Mouse (Mus musculus): ENCODE results near the gene Rsph14. TPM values are rescaled to one million over a fixed set of nuclear protein-coding genes. Genes with fewer than 3 reads are reported as not detected.

Gene Rsph14
- polyA plus RNA-seq, 1 experiment, result not detected

- TF ChIP-seq FOSL1 (IDR thresholded peaks at IDR 0.05; ENCODE audit: insufficient read depth, low read length, poor library complexity, severe bottlenecking), result no peak
- TF ChIP-seq MYOG (IDR thresholded peaks at IDR 0.05; ENCODE audit: control insufficient read depth, extremely low read depth, insufficient read length), result no peak
- no peak for TF ChIP-seq CEBPB (IDR thresholded peaks at IDR 0.05; ENCODE audit: low read depth)
- H3K27me3 ChIP-seq (ENCODE audit: control insufficient read depth, insufficient read depth, insufficient read length), result no peaks in the 10 kb centered on the region
- no peak overlapping the region for H3K4me3 ChIP-seq (ENCODE audit: insufficient read depth, poor library complexity, severe bottlenecking)
- H3K36me3 ChIP-seq (ENCODE audit: control insufficient read depth, insufficient read depth), result no peaks in the 10 kb centered on the region
- H3K79me2 ChIP-seq (ENCODE audit: control insufficient read depth, insufficient read depth), result no peaks in the 10 kb centered on the region
- no peak overlapping the region for H3ac ChIP-seq (ENCODE audit: control insufficient read depth, insufficient read length, low read depth)
- no peaks in the 10 kb centered on the region for H3K79me3 ChIP-seq (ENCODE audit: low read depth)
These were observed 856 bp downstream of the Rsph14 start for GRCm38 (mm10) chr10:75031345-75032114.

GRCm38 (mm10) chr10:75030234-75030633 lies 2.2 kb downstream of the Rsph14 start:
- H3K79me2 ChIP-seq (ENCODE audit: control insufficient read depth, insufficient read depth), result no peaks in the 10 kb centered on the region
- no peaks in the 10 kb centered on the region for H3K27me3 ChIP-seq (ENCODE audit: control insufficient read depth, insufficient read depth, insufficient read length)
- TF ChIP-seq MYOD1 (IDR thresholded peaks at IDR 0.05; ENCODE audit: control insufficient read depth, insufficient read length, low read depth) (no peak), MYOG (IDR thresholded peaks at IDR 0.05; ENCODE audit: control insufficient read depth, extremely low read depth, insufficient read length) (no peak)
- no peak overlapping the region for H3ac ChIP-seq (ENCODE audit: control insufficient read depth, insufficient read length, low read depth)
- no peaks in the 10 kb centered on the region for H3K79me3 ChIP-seq (ENCODE audit: low read depth)
- H3K36me3 ChIP-seq (ENCODE audit: control insufficient read depth, insufficient read depth), result no peaks in the 10 kb centered on the region
- H3K4me3 ChIP-seq (ENCODE audit: insufficient read depth, poor library complexity, severe bottlenecking), result no peak overlapping the region

- no peaks in the 10 kb centered on the region for H3K79me3 ChIP-seq (ENCODE audit: low read depth)
- no peak for TF ChIP-seq USF1 (IDR thresholded peaks at IDR 0.05; ENCODE audit: low read depth)
- TF ChIP-seq MYOG (IDR thresholded peaks at IDR 0.05; ENCODE audit: control insufficient read depth, extremely low read depth, insufficient read length), result no peak
- TF ChIP-seq MYOD1 (IDR thresholded peaks at IDR 0.05; ENCODE audit: control insufficient read depth, insufficient read length, low read depth), result no peak
- no peak for TF ChIP-seq FOSL1 (IDR thresholded peaks at IDR 0.05; ENCODE audit: insufficient read depth, low read length, poor library complexity, severe bottlenecking)
- TF ChIP-seq CEBPB (IDR thresholded peaks at IDR 0.05; ENCODE audit: low read depth), result no peak
- no peak for TF ChIP-seq CTCF (IDR thresholded peaks at IDR 0.05; ENCODE audit: control insufficient read depth, insufficient read depth, insufficient read length)
- TF ChIP-seq MAX (IDR thresholded peaks at IDR 0.05), result no peak
These were observed 2.7 kb downstream of the Rsph14 start for GRCm38 (mm10) chr10:75029677-75030076.

GRCm38 (mm10) chr10:75028743-75029142 lies 3.6 kb downstream of the Rsph14 start:
- Histone ChIP-seq H3ac (ENCODE audit: control insufficient read depth, insufficient read length, low read depth) (no peak overlapping the region), H3K36me3 (ENCODE audit: control insufficient read depth, insufficient read depth) (no peaks in the 10 kb centered on the region), H3K79me3 (ENCODE audit: low read depth) (no peaks in the 10 kb centered on the region), H3K79me2 (ENCODE audit: control insufficient read depth, insufficient read depth) (no peaks in the 10 kb centered on the region), H3K27me3 (ENCODE audit: control insufficient read depth, insufficient read depth, insufficient read length) (no peaks in the 10 kb centered on the region), H3K4me3 (ENCODE audit: insufficient read depth, poor library complexity, severe bottlenecking) (no peak overlapping the region)
- TF ChIP-seq MAX (IDR thresholded peaks at IDR 0.05) (no peak), FOSL1 (IDR thresholded peaks at IDR 0.05; ENCODE audit: insufficient read depth, low read length, poor library complexity, severe bottlenecking) (no peak), CEBPB (IDR thresholded peaks at IDR 0.05; ENCODE audit: low read depth) (no peak), MYOG (IDR thresholded peaks at IDR 0.05; ENCODE audit: control insufficient read depth, extremely low read depth, insufficient read length) (no peak), CTCF (IDR thresholded peaks at IDR 0.05; ENCODE audit: control insufficient read depth, insufficient read depth, insufficient read length) (no peak), USF1 (IDR thresholded peaks at IDR 0.05; ENCODE audit: low read depth) (no peak), MYOD1 (IDR thresholded peaks at IDR 0.05; ENCODE audit: control insufficient read depth, insufficient read length, low read depth) (no peak)

More at GRCm38 (mm10) chr10:75029677-75030076, 2.7 kb downstream of the Rsph14 start:
- Histone ChIP-seq H3ac (ENCODE audit: control insufficient read depth, insufficient read length, low read depth) (no peak overlapping the region), H3K4me3 (ENCODE audit: insufficient read depth, poor library complexity, severe bottlenecking) (no peak overlapping the region), H3K27me3 (ENCODE audit: control insufficient read depth, insufficient read depth, insufficient read length) (no peaks in the 10 kb centered on the region), H3K36me3 (ENCODE audit: control insufficient read depth, insufficient read depth) (no peaks in the 10 kb centered on the region), H3K79me2 (ENCODE audit: control insufficient read depth, insufficient read depth) (no peaks in the 10 kb centered on the region)

GRCm38 (mm10) chr10:75026491-75026890 lies 5.9 kb downstream of the Rsph14 start:
- Histone ChIP-seq H3K79me2 (ENCODE audit: control insufficient read depth, insufficient read depth) (no peaks in the 10 kb centered on the region), H3K27me3 (ENCODE audit: control insufficient read depth, insufficient read depth, insufficient read length) (peaks cover 3% of the 10 kb centered on the region), H3K79me3 (ENCODE audit: low read depth) (no peaks in the 10 kb centered on the region), H3K4me3 (ENCODE audit: insufficient read depth, poor library complexity, severe bottlenecking) (no peak overlapping the region), H3ac (ENCODE audit: control insufficient read depth, insufficient read length, low read depth) (no peak overlapping the region), H3K36me3 (ENCODE audit: control insufficient read depth, insufficient read depth) (no peaks in the 10 kb centered on the region)
- no peak for TF ChIP-seq MYOD1 (IDR thresholded peaks at IDR 0.05; ENCODE audit: control insufficient read depth, insufficient read length, low read depth)
- TF ChIP-seq USF1 (IDR thresholded peaks at IDR 0.05; ENCODE audit: low read depth), result no peak
- no peak for TF ChIP-seq MAX (IDR thresholded peaks at IDR 0.05)
- no peak for TF ChIP-seq CTCF (IDR thresholded peaks at IDR 0.05; ENCODE audit: control insufficient read depth, insufficient read depth, insufficient read length)
- no peak for TF ChIP-seq CEBPB (IDR thresholded peaks at IDR 0.05; ENCODE audit: low read depth)
- no peak for TF ChIP-seq FOSL1 (IDR thresholded peaks at IDR 0.05; ENCODE audit: insufficient read depth, low read length, poor library complexity, severe bottlenecking)
- TF ChIP-seq MYOG (IDR thresholded peaks at IDR 0.05; ENCODE audit: control insufficient read depth, extremely low read depth, insufficient read length), result no peak

GRCm38 (mm10) chr10:75021138-75021537 lies 11.2 kb downstream of the Rsph14 start:
- Histone ChIP-seq H3ac (ENCODE audit: control insufficient read depth, insufficient read length, low read depth) (no peak overlapping the region), H3K27me3 (ENCODE audit: control insufficient read depth, insufficient read depth, insufficient read length) (peaks cover 33% of the 10 kb centered on the region), H3K79me2 (ENCODE audit: control insufficient read depth, insufficient read depth) (no peaks in the 10 kb centered on the region), H3K79me3 (ENCODE audit: low read depth) (no peaks in the 10 kb centered on the region), H3K36me3 (ENCODE audit: control insufficient read depth, insufficient read depth) (no peaks in the 10 kb centered on the region), H3K4me3 (ENCODE audit: insufficient read depth, poor library complexity, severe bottlenecking) (no peak overlapping the region)
- peak; percentile 48 for TF ChIP-seq CTCF (IDR thresholded peaks at IDR 0.05; ENCODE audit: control insufficient read depth, insufficient read depth, insufficient read length)
- no peak for TF ChIP-seq CEBPB (IDR thresholded peaks at IDR 0.05; ENCODE audit: low read depth)

Measured in C2C12 (cell line).